Mouse (Mus musculus) MEL (cell line): ENCODE data around the gene Uaca. TPM values are rescaled to one million over a fixed set of nuclear protein-coding genes. Genes with fewer than 3 reads are reported as not detected.

Experiments
- DNase-seq: peaks from one replicate; pipeline ENCODE4 v3.0.0; 2011; ENCODE audit warnings: low read depth, low spot score
- H3K27ac ChIP-seq: 2 replicates; pipeline ENCODE4 v1.5.1; 2012; ENCODE audit warnings: low read depth, mild to moderate bottlenecking, control low read depth, low read length, moderate library complexity; ENCODE audit not compliant: control insufficient read depth
- H3K27me3 ChIP-seq, 2 experiments: fragments of 150-350 bp in 1 of 2; sonication (generic) in 1 of 2; 2 replicates each; pipeline ENCODE4 v1.6.1; 2012; ENCODE audit warnings: low read length in 2 of 2, mild to moderate bottlenecking in 2 of 2, improper control_type of control experiment in 1 of 2, moderate library complexity in 1 of 2; ENCODE audit not compliant: insufficient read depth in 2 of 2, control insufficient read depth in 1 of 2
- H3K36me3 ChIP-seq, 2 experiments: 2 replicates each; pipeline ENCODE4 v1.6.1; 2012 to 2014; ENCODE audit warnings: low read length in 2 of 2, improper control_type of control experiment in 1 of 2, inconsistent platforms in 1 of 2, mild to moderate bottlenecking in 1 of 2; ENCODE audit not compliant: insufficient read depth in 2 of 2, control insufficient read depth in 1 of 2
- H3K4me1 ChIP-seq, 2 experiments: fragments of 150-350 bp in 1 of 2; sonication (generic) in 1 of 2; 2 replicates each; pipeline ENCODE4 v1.6.1; 2012; ENCODE audit warnings: low read length in 2 of 2, improper control_type of control experiment in 1 of 2, mild to moderate bottlenecking in 1 of 2; ENCODE audit not compliant: insufficient read depth in 2 of 2, control insufficient read depth in 1 of 2
- H3K4me3 ChIP-seq, 2 experiments: fragments of 150-350 bp in 1 of 2; sonication (generic) in 1 of 2; 2 replicates each; pipeline ENCODE4 v1.5.1; 2012; ENCODE audit warnings: low read depth in 2 of 2, low read length in 2 of 2, mild to moderate bottlenecking in 2 of 2, moderate library complexity in 2 of 2, control low read depth in 1 of 2, improper control_type of control experiment in 1 of 2; ENCODE audit not compliant: control insufficient read depth in 1 of 2, insufficient read depth in 1 of 2
- H3K79me2 ChIP-seq: 2 replicates; pipeline ENCODE4 v1.6.1; 2012; ENCODE audit warnings: mild to moderate bottlenecking, low read length, moderate library complexity; ENCODE audit not compliant: control insufficient read depth, poor library complexity, insufficient read depth
- H3K9ac ChIP-seq: 2 replicates; pipeline ENCODE4 v1.6.1; 2012; ENCODE audit warnings: low read depth, mild to moderate bottlenecking, control low read depth, low read length, moderate library complexity; ENCODE audit not compliant: control insufficient read depth, poor library complexity, severe bottlenecking
- H3K9me3 ChIP-seq: fragments of 150-350 bp; sonication (generic); replicated peaks from 2 replicates; pipeline ENCODE4 v1.6.1; 2012; ENCODE audit warnings: mild to moderate bottlenecking, low read length, improper control_type of control experiment, moderate library complexity; ENCODE audit not compliant: insufficient read depth
- BHLHE40 ChIP-seq: IDR thresholded peaks from 2 replicates; pipeline ENCODE4 v1.6.1; 2012; ENCODE audit warnings: low read depth, mild to moderate bottlenecking, inconsistent platforms, low read length, improper control_type of control experiment, borderline replicate concordance
- CHD1 ChIP-seq: IDR thresholded peaks from 2 replicates; pipeline ENCODE4 v1.6.1; 2012; ENCODE audit warnings: low read depth, mild to moderate bottlenecking, inconsistent platforms, low read length, improper control_type of control experiment
- CHD2 ChIP-seq: IDR thresholded peaks from 2 replicates; pipeline ENCODE4 v1.6.1; 2011; ENCODE audit warnings: low read length, improper control_type of control experiment
- E2F4 ChIP-seq: IDR thresholded peaks from 2 replicates; pipeline ENCODE4 v1.6.1; 2011; ENCODE audit warnings: low read depth, low read length, improper control_type of control experiment, borderline replicate concordance
- ETS1 ChIP-seq: IDR thresholded peaks from 2 replicates; pipeline ENCODE4 v1.6.1; 2012; ENCODE audit warnings: low read depth, mild to moderate bottlenecking, inconsistent platforms, low read length, improper control_type of control experiment, moderate library complexity
- GABPA ChIP-seq: IDR thresholded peaks from 2 replicates; pipeline ENCODE4 v1.6.1; 2012; ENCODE audit warnings: low read depth, mild to moderate bottlenecking, inconsistent platforms, low read length, improper control_type of control experiment, moderate library complexity
- GATA1 ChIP-seq: IDR thresholded peaks from 2 replicates; pipeline ENCODE4 v1.6.1; 2011; ENCODE audit warnings: low read depth, low read length, improper control_type of control experiment
- JUND ChIP-seq: IDR thresholded peaks from 2 replicates; pipeline ENCODE4 v1.6.1; 2011; ENCODE audit warnings: low read depth, mild to moderate bottlenecking, improper control_type of control experiment, low read length
- MAFK ChIP-seq: IDR thresholded peaks from 2 replicates; pipeline ENCODE4 v1.6.1; 2011; ENCODE audit warnings: low read depth, mild to moderate bottlenecking, low read length, improper control_type of control experiment, borderline replicate concordance
- MAX ChIP-seq: IDR thresholded peaks from 2 replicates; pipeline ENCODE4 v1.6.1; 2011; ENCODE audit warnings: low read length, improper control_type of control experiment
- MXI1 ChIP-seq: IDR thresholded peaks from 2 replicates; pipeline ENCODE4 v1.6.1; 2011; ENCODE audit warnings: mild to moderate bottlenecking, low read depth, low read length, improper control_type of control experiment
- NELFE ChIP-seq: IDR thresholded peaks from 2 replicates; pipeline ENCODE4 v1.6.1; 2011; ENCODE audit warnings: low read depth, low read length, improper control_type of control experiment
- POLR2AphosphoS2 ChIP-seq: IDR thresholded peaks from 2 replicates; pipeline ENCODE4 v1.6.1; 2011; ENCODE audit warnings: low read length, improper control_type of control experiment
- RAD21 ChIP-seq: IDR thresholded peaks from 2 replicates; pipeline ENCODE4 v1.6.1; 2011; ENCODE audit warnings: mild to moderate bottlenecking, low read depth, low read length, improper control_type of control experiment
- RCOR1 ChIP-seq: IDR thresholded peaks from 2 replicates; pipeline ENCODE4 v1.6.1; 2012; ENCODE audit warnings: low read depth, mild to moderate bottlenecking, inconsistent platforms, low read length, improper control_type of control experiment
- SMC3 ChIP-seq: IDR thresholded peaks from 2 replicates; pipeline ENCODE4 v1.6.1; 2011; ENCODE audit warnings: low read depth, low read length, improper control_type of control experiment
- ZC3H11A ChIP-seq: IDR thresholded peaks from 2 replicates; pipeline ENCODE4 v1.6.1; 2012; ENCODE audit warnings: low read depth, mild to moderate bottlenecking, inconsistent platforms, low read length, improper control_type of control experiment
- ZMIZ1 ChIP-seq: IDR thresholded peaks from 2 replicates; pipeline ENCODE4 v1.6.1; 2012; ENCODE audit warnings: low read depth, mild to moderate bottlenecking, inconsistent platforms, low read length, improper control_type of control experiment, moderate library complexity
- ZNF384 ChIP-seq: IDR thresholded peaks from 2 replicates; pipeline ENCODE4 v1.6.1; 2012; ENCODE audit warnings: low read depth, mild to moderate bottlenecking, inconsistent platforms, low read length, improper control_type of control experiment
- polyA plus RNA-seq, 2 experiments: library from polyadenylated mRNA; stranded (reverse) in 1 of 2; unstranded in 1 of 2; fragments of >175 nt in 1 of 2; fragments of >200 nt in 1 of 2; gene quantifications; 2 replicates each; pipeline versions ENCODE4 v1.2.1 to v1.2.4; 2012; ENCODE audit warnings: low replicate concordance in 2 of 2, low read depth in 1 of 2; ENCODE audit not compliant: insufficient read length in 2 of 2, insufficient read depth in 1 of 2, missing spikeins in 1 of 2
- total RNA-seq: library from RNA; depleted of rRNA; stranded (reverse); fragments of 300-350 nt; gene quantifications from 2 replicates; pipeline ENCODE4 v1.2.3, GENCODE M21; 2012

Uaca gene
- total and polyA plus RNA-seq, 3 experiments: 10.9 to 11.4 TPM; not detected in 1

DNA sequence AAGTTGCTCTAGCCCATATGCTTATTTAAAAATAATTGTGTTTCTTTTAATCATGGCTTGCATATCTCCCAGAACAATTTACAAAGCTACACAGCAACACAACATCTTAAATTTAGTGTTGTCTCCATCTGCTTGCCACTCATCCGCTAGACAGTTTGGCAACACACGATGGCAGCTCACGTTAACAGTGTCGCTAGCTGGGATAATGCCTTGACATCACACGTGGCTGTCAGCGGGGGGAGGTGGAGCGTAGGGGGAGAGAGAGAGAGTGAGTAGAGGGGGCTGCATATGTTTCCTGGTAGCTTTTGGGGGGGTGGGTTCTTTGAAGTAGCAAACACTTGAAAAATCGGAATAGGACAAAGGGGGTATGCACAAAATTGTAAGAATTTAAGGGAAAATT, 82.2 kb downstream of the Uaca start:
- H3K9me3 ChIP-seq: no peaks in the 10 kb centered on the region
- TF ChIP-seq MXI1 (no peak), ZNF384 (no peak), ZMIZ1 (no peak), GABPA (no peak), MAFK (no peak), ZC3H11A (no peak)
- no peaks in the 10 kb centered on the region for H3K27me3 ChIP-seq
- H3K9ac ChIP-seq: no peak overlapping the region
- H3K4me1 ChIP-seq: peaks cover 0 to 8% of the 10 kb centered on the region in 2 experiments; a peak in 1 of 4 replicates
- no peak for DNase-seq
- H3K27ac ChIP-seq: no peak overlapping the region
- peaks cover 11% of the 10 kb centered on the region for H3K79me2 ChIP-seq
- H3K4me3 ChIP-seq: no peak overlapping the region
- H3K36me3 ChIP-seq: peaks cover 0 to 2% of the 10 kb centered on the region in 2 experiments; a peak in 2 of 4 replicates

DNA sequence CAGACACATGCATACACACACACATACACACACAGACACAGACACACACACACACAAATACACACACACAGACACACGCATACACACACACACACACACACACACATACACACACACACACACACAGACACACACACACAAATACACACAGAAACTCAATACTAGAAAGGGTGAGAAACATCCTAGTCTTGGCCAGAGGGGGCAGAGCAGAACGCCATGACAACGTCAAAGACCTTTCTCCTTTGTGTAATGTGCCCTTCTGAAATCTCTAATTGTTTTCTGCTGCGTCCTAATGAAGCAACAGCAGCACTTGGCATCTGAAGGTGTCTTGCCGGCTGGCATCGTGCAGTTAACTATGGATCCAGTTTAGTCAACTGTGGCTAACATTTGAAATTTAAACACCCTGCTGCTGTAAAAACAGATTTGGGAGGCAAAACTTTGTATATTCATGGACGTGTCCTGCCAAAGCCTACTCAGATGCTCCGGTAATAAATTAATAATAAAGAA, 83.8 kb downstream of the Uaca start:
- H3K27me3 ChIP-seq: no peaks in the 10 kb centered on the region
- TF ChIP-seq CHD1 (no peak), BHLHE40 (no peak), MAX (no peak), POLR2AphosphoS2 (no peak), ZMIZ1 (no peak), JUND (no peak), ETS1 (no peak), RCOR1 (no peak), RAD21 (no peak), SMC3 (no peak), CHD2 (no peak), NELFE (no peak), E2F4 (no peak), MAFK (no peak), GATA1 (no peak)
- no peak overlapping the region for H3K9ac ChIP-seq
- H3K4me1 ChIP-seq: peaks cover 0 to 4% of the 10 kb centered on the region in 2 experiments; a peak in 1 of 4 replicates
- no peak overlapping the region for H3K4me3 ChIP-seq
- no peaks in the 10 kb centered on the region for H3K9me3 ChIP-seq
- peaks cover 4% of the 10 kb centered on the region; the same call in 1 of the 2 replicates for H3K79me2 ChIP-seq
- peaks cover 0 to 2% of the 10 kb centered on the region in 2 experiments; a peak in 2 of 4 replicates for H3K36me3 ChIP-seq
- H3K27ac ChIP-seq: no peak overlapping the region
- no peak for DNase-seq
